Mouse (Mus musculus): ENCODE data around the gene Stat1. TPM values are rescaled to one million over a fixed set of nuclear protein-coding genes. Genes with fewer than 3 reads are reported as not detected.

The Stat1 gene
- polyA plus RNA-seq (2012; rRNA removed) = 12.5 and 16.5 TPM in 2 replicates

DNA sequence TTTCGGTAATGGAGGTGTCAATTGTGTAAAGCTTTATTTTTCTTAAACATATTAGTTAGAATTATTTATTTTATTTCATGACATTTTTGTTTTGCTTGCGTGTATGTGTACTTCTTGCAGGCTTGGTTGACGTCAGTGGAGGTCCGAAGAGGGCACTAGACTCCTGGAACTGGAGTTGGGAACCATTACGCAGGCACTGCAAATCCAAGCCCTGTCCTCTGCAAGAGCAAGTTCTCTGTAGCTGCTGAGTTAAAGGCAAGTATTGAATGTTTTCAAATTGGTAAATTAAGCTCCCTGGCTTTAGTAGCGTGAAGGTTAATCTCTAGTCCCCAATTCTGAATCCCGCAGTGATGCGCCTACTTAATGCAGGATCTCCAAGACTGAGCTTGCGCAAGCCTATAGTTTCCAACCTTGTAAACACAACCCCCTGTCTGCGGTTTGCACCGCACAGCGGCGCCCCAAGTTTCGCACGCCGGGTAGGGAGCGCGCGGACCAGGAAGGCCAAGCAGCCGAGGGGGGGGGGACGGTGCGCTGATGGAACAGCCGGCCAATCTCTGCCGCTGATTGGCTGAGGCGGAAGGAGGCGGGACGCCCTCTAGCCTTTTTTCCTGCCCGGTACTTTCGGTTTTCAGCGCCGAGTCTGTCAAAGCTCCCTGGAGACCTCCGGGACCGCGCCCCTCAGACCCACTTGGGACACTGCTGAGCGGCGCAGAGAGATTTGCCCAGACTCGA, at the start of gene Stat1:
Stat1 (plus strand) TSS at position 581 of the 732 bp plus-strand sequence.

Other genes with a start within 250 kb of the Stat1 start
- 58.7 and 68.9 TPM in 2 replicates for gene Myo1b, start 203.4 kb upstream of the Stat1 start, polyA plus RNA-seq (2012; rRNA removed)
- 0.51 and 0.68 TPM in 2 replicates for gene Stat4, start 132.3 kb upstream of the Stat1 start, polyA plus RNA-seq (2012; rRNA removed)
- 161 and 165 TPM in 2 replicates for gene Gls, start 113.8 kb downstream of the Stat1 start, polyA plus RNA-seq (2012; rRNA removed)